Mouse (Mus musculus): ENCODE measurements around the gene Gtf2a2.

DNA sequence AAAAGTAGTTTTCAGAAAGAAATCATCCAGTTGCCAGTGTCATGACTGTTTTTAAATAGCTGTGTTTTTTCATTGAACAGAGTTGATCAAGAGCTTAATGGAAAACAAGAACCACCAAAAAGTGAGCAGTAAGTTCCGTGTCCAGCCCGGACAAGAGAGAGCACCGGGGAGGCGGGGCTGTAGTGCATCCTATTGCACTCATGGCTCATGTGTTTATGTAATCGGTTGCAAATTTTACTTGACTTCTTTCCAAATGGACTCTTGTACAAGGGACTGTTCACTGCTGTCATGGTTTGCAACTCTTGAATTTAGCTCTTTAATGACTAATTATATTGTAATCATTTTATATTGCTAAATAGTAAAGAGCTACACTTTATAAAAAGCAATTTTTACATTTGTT is 5.4 kb upstream of the Gtf2a2 start:
- TF ChIP-seq CTCF (IDR thresholded peaks at IDR 0.05; ENCODE audit: low read depth): no peak
- peak; percentile 53 for TF ChIP-seq EP300 (IDR thresholded peaks at IDR 0.05; ENCODE audit: low read depth)
